Mouse (Mus musculus) brain, embryonic 14.5 days (tissue): Measurements from ENCODE around the gene Gzma.

Experiments
- CTCF ChIP-seq: fragments of 200-500 bp; IDR thresholded peaks from 2 replicates; pipeline ENCODE4 v1.5.1; 2012; ENCODE audit warnings: inconsistent platforms, mild to moderate bottlenecking, moderate library complexity, borderline replicate concordance; ENCODE audit not compliant: insufficient read depth, insufficient read length; ENCODE audit errors: extremely low read depth
- POLR2A ChIP-seq: fragments of 200-500 bp; IDR thresholded peaks from 2 replicates; pipeline ENCODE4 v1.6.1; 2012; ENCODE audit warnings: mild to moderate bottlenecking, inconsistent platforms, borderline replicate concordance; ENCODE audit not compliant: poor library complexity, insufficient read depth, insufficient read length, severe bottlenecking; ENCODE audit errors: extremely low read depth

GRCm38 (mm10) chr13:113082101-113082500 is 18.7 kb downstream of the Gzma start:
- no peak for TF ChIP-seq CTCF
- no peak for TF ChIP-seq POLR2A
